Mouse (Mus musculus): ENCODE data around the gene Ndrg3.
A peak's percentile ranks its signal among the peaks of the same experiment; 100 is the strongest.

The Ndrg3 gene

GRCm38 (mm10) chr2:156991470-156992319 is at the start of gene Ndrg3:
Gene Ndrg3, minus strand, starts transcription at chr2:156992056.
- peak; percentile 97 for DNase-seq (ENCODE audit: low read depth)

- no peak for DNase-seq (ENCODE audit: low read depth)
These were observed 49.6 kb upstream of the Ndrg3 start for GRCm38 (mm10) chr2:157041421-157041820.

- no peak for DNase-seq (ENCODE audit: low read depth)
These were observed 48.8 kb upstream of the Ndrg3 start for GRCm38 (mm10) chr2:157040649-157041046.

- DNase-seq (ENCODE audit: low read depth), result no peak
These were observed 48.2 kb upstream of the Ndrg3 start for GRCm38 (mm10) chr2:157039900-157040648.

- DNase-seq (ENCODE audit: low read depth), result no peak
These were observed 45.4 kb upstream of the Ndrg3 start for GRCm38 (mm10) chr2:157037303-157037702.

- no peak for DNase-seq (ENCODE audit: low read depth)
These were observed 44.5 kb upstream of the Ndrg3 start for GRCm38 (mm10) chr2:157036400-157036799.

- DNase-seq (ENCODE audit: low read depth), result no peak
These were observed 43.5 kb upstream of the Ndrg3 start for GRCm38 (mm10) chr2:157035371-157035770.

GRCm38 (mm10) chr2:157030804-157031203 is 38.9 kb upstream of the Ndrg3 start:
- DNase-seq (ENCODE audit: low read depth), result peak; percentile 87

- DNase-seq (ENCODE audit: low read depth), result no peak
These were observed 36.4 kb upstream of the Ndrg3 start for GRCm38 (mm10) chr2:157028261-157028660.

- DNase-seq (ENCODE audit: low read depth), result no peak
These were observed 35.5 kb upstream of the Ndrg3 start for GRCm38 (mm10) chr2:157027106-157028008.

- no peak for DNase-seq (ENCODE audit: low read depth)
These were observed 29.3 kb upstream of the Ndrg3 start for GRCm38 (mm10) chr2:157021156-157021555.

GRCm38 (mm10) chr2:157019228-157019627 is 27.4 kb upstream of the Ndrg3 start:
- no peak for DNase-seq (ENCODE audit: low read depth)

- DNase-seq (ENCODE audit: low read depth), result no peak
These were observed 24.8 kb upstream of the Ndrg3 start for GRCm38 (mm10) chr2:157016529-157017270.

GRCm38 (mm10) chr2:157012341-157012740 is 20.5 kb upstream of the Ndrg3 start:
- DNase-seq (ENCODE audit: low read depth), result no peak

GRCm38 (mm10) chr2:157010634-157011310 is 18.9 kb upstream of the Ndrg3 start:
- DNase-seq (ENCODE audit: low read depth), result no peak

GRCm38 (mm10) chr2:157010121-157010520 is 18.3 kb upstream of the Ndrg3 start:
- no peak for DNase-seq (ENCODE audit: low read depth)

GRCm38 (mm10) chr2:157008509-157008908 is 16.7 kb upstream of the Ndrg3 start:
- DNase-seq (ENCODE audit: low read depth), result no peak

- no peak for DNase-seq (ENCODE audit: low read depth)
These were observed 15.4 kb upstream of the Ndrg3 start for GRCm38 (mm10) chr2:157007234-157007596.

GRCm38 (mm10) chr2:157006511-157007233 is 14.8 kb upstream of the Ndrg3 start, which contains the start of gene Dsn1:
Gene Dsn1, minus strand, starts transcription at chr2:157007154.
- peak; percentile 95 for DNase-seq (ENCODE audit: low read depth)

GRCm38 (mm10) chr2:157002321-157002720 is 10.5 kb upstream of the Ndrg3 start:
- DNase-seq (ENCODE audit: low read depth), result no peak

Data from induced T-regulatory cell, adult 2 months (primary cell).